Mouse (Mus musculus) heart, postnatal 0 days (tissue): ENCODE measurements around the gene Pik3cd.

Experiments used
- CTCF ChIP-seq: IDR thresholded peaks from 2 replicates; pipeline ENCODE4 v1.5.1; 2016; ENCODE audit warnings: antibody characterized with exemption, control low read depth, low read depth
- EP300 ChIP-seq: IDR thresholded peaks from 2 replicates; pipeline ENCODE4 v1.6.1; 2016; ENCODE audit warnings: antibody characterized with exemption, low read depth

- TF ChIP-seq CTCF (no peak), EP300 (no peak)
These were observed 26.8 kb downstream of the Pik3cd start for GRCm38 (mm10) chr4:149675378-149676261.
